Mouse (Mus musculus) heart, embryonic 13.5 days (tissue): Measurements from ENCODE around the gene Rps6kc1. TPM values are rescaled to one million over a fixed set of nuclear protein-coding genes. Genes with fewer than 3 reads are reported as not detected.

Source experiments
- ATAC-seq: fragments of 200-750 bp; cut with Nextera tagmentation; 2 replicates; pipeline ENCODE4 v1.8.0; 2017; ENCODE audit warnings: moderate TSS enrichment; ENCODE audit not compliant: insufficient number of reproducible peaks, low FRiP score, low TSS enrichment; ENCODE audit errors: extremely low read depth
- H3K27ac ChIP-seq: fragments of 300-500 bp; sonication (generic); replicated peaks from 2 replicates; pipeline ENCODE4 v1.5.1; 2015; ENCODE audit warnings: moderate library complexity, mild to moderate bottlenecking, inconsistent platforms
- H3K27me3 ChIP-seq: fragments of 300-500 bp; sonication (generic); replicated peaks from 2 replicates; pipeline ENCODE4 v1.6.1; 2015; ENCODE audit warnings: mild to moderate bottlenecking, inconsistent platforms
- H3K36me3 ChIP-seq: fragments of 300-500 bp; sonication (generic); 2 replicates; pipeline ENCODE4 v1.6.1; 2015; ENCODE audit warnings: mild to moderate bottlenecking, inconsistent platforms
- H3K4me1 ChIP-seq: fragments of 300-500 bp; sonication (generic); 2 replicates; pipeline ENCODE4 v1.6.1; 2015; ENCODE audit warnings: inconsistent platforms
- H3K4me2 ChIP-seq: fragments of 300-500 bp; sonication (generic); 2 replicates; pipeline ENCODE4 v1.6.1; 2015; ENCODE audit warnings: inconsistent platforms, mild to moderate bottlenecking, moderate library complexity
- H3K4me3 ChIP-seq: fragments of 300-500 bp; sonication (generic); 2 replicates; pipeline ENCODE4 v1.5.1; 2015; ENCODE audit warnings: moderate library complexity, mild to moderate bottlenecking, inconsistent platforms
- H3K9ac ChIP-seq: fragments of 300-500 bp; sonication (generic); 2 replicates; pipeline ENCODE4 v1.6.1; 2015; ENCODE audit warnings: inconsistent platforms, mild to moderate bottlenecking, moderate library complexity
- H3K9me3 ChIP-seq: fragments of 300-500 bp; sonication (generic); 2 replicates; pipeline ENCODE4 v1.6.1; 2016; ENCODE audit warnings: inconsistent platforms
- WGBS: fragments of 180-500 bp; shearing (Covaris S2); methylation state at CpG from one replicate; pipeline ENCODE4 v1.1.7; 2015; ENCODE audit warnings: mixed read lengths; 5-methylcytosine and 5-hydroxymethylcytosine counted together
- polyA plus RNA-seq: library from polyadenylated mRNA; unstranded; fragments of >200 nt; fragmentation: Nextera tagmentation; extraction: Ambion mirVana; gene quantifications from 2 replicates; pipeline ENCODE4 v1.2.1, GENCODE M21; 2015

Gene Rps6kc1
- polyA plus RNA-seq, 1 experiment from 2014 or later, result 8.3 TPM

DNA sequence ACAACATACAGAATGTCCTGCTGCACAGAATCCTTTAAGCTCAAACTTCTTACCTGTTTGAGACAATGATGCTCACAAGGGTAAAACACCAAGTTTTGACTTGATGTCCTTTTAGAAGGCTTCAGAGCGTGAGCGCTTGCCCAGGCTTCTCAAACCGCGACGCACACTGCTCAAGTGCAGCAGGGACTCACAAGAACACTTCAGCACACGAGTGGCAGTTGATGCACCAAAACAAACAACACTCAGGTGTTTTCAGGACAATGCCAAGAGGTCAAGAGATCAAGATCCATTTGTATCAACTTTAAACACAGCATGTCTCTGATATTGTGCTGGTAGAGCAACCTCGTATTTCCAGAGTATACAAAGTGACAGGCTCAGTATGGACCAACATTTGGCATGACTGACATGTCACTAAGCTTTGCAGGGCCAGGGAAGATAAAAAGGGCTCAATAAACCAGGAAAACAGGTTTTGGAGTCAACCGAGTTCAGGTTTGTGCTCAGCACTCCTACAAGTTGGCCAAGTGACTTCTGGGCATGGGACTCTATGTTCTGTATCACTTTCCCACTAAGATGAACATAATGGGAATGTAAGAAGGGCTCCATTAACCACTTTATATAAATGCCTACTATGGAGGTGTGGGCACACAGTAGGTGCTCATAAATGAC, 78.5 kb downstream of the Rps6kc1 start:
- no peak overlapping the region for H3K9ac ChIP-seq

DNA sequence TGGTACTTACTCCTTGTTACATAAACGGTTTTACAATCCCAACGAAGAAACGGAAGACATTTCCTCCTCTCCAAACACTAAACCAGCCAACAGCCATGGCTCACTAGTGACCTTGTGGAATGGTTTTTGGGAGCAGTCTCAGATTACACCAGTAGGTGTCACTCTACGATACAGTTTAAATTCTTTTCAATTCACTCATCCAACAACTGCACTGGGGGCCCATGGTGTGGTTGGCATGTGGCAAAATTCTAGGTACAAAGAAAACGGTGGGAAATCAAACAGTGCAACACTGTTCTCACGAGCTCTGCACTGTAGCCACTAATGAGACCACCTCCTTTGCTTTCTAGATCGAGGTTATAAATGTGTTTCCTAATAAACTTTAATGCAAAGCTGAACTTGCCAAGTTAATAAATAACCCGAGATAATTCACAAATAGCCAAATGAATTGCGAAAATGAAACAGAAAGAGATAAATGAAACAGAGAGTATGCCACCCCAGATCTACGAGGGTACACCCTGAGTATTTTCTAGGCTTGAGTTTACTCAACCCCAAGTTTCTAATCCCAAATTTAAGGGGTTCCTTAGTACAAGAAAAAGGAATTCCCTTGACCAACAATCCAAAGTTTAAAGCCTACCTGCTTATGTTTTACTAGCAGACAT, 79.6 kb downstream of the Rps6kc1 start:
- no peaks in the 10 kb centered on the region for H3K9me3 ChIP-seq
- H3K4me1 ChIP-seq, result peaks cover 8% of the 10 kb centered on the region; the same call in 1 of the 2 replicates
- H3K27ac ChIP-seq, result no peak overlapping the region
- H3K27me3 ChIP-seq, result no peaks in the 10 kb centered on the region
- no peak overlapping the region for H3K4me2 ChIP-seq
- WGBS, result 48% methylated on average over 10 of the region's 10 CpGs
- H3K9ac ChIP-seq, result no peak overlapping the region
- no peak overlapping the region for H3K4me3 ChIP-seq
- H3K36me3 ChIP-seq, result peaks cover 13% of the 10 kb centered on the region; the same call in 1 of the 2 replicates
- no peak for ATAC-seq

More for the DNA sequence above, 78.5 kb downstream of the Rps6kc1 start:
- Histone ChIP-seq H3K27me3 (no peaks in the 10 kb centered on the region), H3K4me2 (no peak overlapping the region), H3K4me1 (peaks cover 8% of the 10 kb centered on the region; the same call in 1 of the 2 replicates), H3K9me3 (no peaks in the 10 kb centered on the region), H3K27ac (no peak overlapping the region), H3K36me3 (peaks cover 7% of the 10 kb centered on the region; the same call in 1 of the 2 replicates), H3K4me3 (no peak overlapping the region)
- WGBS, result 81% methylated on average over 8 of the region's 8 CpGs
- ATAC-seq, result no peak

DNA sequence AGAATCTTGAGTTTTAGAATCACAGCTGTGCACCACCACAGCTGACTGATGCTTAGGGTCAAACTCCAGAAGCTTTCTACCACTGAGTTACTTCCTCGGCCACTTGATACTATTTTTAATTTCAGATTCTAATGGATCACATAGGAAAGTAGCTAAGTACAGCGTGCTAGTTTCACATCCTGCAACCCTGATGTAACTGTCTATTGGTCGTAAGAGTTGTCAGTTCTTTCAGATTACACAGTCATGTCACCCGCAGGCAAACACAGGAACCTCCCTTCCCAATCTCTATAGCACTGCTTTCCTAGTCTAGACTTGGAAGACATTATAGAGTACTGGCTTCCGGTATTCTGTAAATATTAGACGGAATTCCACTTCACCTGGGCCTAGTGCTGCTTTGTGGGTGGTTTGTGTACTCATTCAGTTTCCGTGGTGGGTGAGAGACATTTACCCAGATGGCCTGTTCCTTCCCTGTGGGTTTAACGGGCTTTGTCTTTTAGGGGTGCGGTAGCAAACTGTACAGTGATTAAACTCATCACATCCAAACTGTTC, 85.0 kb downstream of the Rps6kc1 start:
- Histone ChIP-seq H3K4me2 (no peak overlapping the region), H3K27me3 (no peaks in the 10 kb centered on the region), H3K9ac (no peak overlapping the region), H3K4me1 (peaks cover 37% of the 10 kb centered on the region), H3K9me3 (no peaks in the 10 kb centered on the region), H3K36me3 (peaks cover 7% of the 10 kb centered on the region; the same call in 1 of the 2 replicates), H3K27ac (no peak overlapping the region), H3K4me3 (no peak overlapping the region)
- no peak for ATAC-seq
- WGBS, result 70% methylated on average over 9 of the region's 9 CpGs

DNA sequence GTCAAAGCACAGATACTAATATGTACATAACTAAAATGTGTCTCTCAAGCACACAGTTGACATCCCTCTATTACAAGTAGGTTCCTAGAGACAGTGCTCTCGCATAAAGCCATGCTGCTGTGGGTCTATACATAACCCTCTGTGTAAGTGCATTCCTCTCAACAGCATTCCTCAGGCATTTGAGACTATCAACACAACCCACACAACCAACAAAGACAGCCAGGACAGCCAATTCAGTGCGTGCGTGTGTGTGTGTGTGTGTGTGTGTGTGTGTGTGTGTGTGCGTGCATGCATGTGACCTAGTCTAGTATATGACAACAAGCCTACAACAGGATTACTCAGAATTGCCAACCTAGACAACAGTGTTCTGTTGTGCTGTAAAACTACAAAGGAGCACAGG, 87.8 kb downstream of the Rps6kc1 start:
- Histone ChIP-seq H3K4me1 (peaks cover 64% of the 10 kb centered on the region), H3K9ac (peak overlapping the region; percentile 47; the same call in 1 of the 2 replicates), H3K27ac (peak overlapping the region; percentile 56), H3K9me3 (no peaks in the 10 kb centered on the region), H3K4me2 (no peak overlapping the region), H3K27me3 (no peaks in the 10 kb centered on the region), H3K36me3 (peaks cover 7% of the 10 kb centered on the region; the same call in 1 of the 2 replicates), H3K4me3 (no peak overlapping the region)
- ATAC-seq, result no peak
- WGBS, result 36% methylated on average over 4 of the region's 4 CpGs

DNA sequence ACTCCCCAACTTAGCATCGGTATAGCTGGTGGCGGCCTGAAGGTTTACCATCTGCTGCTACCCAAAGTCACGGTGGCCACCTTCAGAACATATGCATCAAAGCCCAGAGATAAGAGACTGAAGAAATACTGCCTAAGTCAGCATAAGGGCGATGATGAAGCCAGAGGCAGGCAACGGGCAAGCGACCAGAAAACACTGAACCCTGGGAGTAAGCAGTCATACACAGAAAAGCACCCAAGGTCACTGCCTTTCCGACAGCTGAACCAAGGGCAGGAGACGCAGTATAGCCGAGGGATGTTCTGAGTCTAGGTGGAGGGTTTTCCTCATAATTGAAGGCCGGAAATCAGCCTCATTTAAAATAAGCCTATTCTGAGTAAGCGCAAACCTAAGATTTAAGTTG, 95.4 kb downstream of the Rps6kc1 start:
- Histone ChIP-seq H3K4me1 (peaks cover 79% of the 10 kb centered on the region), H3K27me3 (no peaks in the 10 kb centered on the region), H3K27ac (0 out of 2 replicates have a peak overlapping the region, but pooled peaks have one; percentile 3), H3K4me3 (no peak overlapping the region), H3K36me3 (no peaks in the 10 kb centered on the region), H3K9ac (no peak overlapping the region), H3K9me3 (no peaks in the 10 kb centered on the region), H3K4me2 (no peak overlapping the region)
- WGBS, result 65% methylated on average over 11 of the region's 11 CpGs
- no peak for ATAC-seq

DNA sequence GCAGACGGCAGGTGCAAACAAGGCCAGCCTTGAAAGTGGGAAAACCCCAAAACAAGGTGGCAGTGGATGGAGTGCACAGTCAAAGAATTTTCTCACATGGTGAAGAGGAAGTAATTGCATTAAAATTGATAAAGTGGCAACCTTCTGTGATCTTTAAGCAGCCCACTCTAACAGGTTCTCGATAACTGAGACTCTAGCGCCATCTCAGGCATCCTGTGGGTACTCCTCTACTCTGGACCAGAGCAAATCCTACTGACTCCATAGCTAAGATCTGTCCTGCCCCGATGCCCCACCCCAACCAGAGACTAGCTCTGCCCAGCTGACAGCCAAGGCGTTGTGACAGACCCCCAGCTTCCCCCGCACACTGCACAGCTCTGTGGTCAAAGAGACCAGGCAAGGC, 101.2 kb downstream of the Rps6kc1 start:
- Histone ChIP-seq H3K9ac (no peak overlapping the region), H3K27ac (no peak overlapping the region), H3K36me3 (peaks cover 22% of the 10 kb centered on the region), H3K27me3 (no peaks in the 10 kb centered on the region), H3K4me3 (no peak overlapping the region), H3K4me1 (peaks cover 38% of the 10 kb centered on the region), H3K9me3 (no peaks in the 10 kb centered on the region), H3K4me2 (no peak overlapping the region)
- WGBS, result 71% methylated on average over 6 of the region's 6 CpGs
- no peak for ATAC-seq

DNA sequence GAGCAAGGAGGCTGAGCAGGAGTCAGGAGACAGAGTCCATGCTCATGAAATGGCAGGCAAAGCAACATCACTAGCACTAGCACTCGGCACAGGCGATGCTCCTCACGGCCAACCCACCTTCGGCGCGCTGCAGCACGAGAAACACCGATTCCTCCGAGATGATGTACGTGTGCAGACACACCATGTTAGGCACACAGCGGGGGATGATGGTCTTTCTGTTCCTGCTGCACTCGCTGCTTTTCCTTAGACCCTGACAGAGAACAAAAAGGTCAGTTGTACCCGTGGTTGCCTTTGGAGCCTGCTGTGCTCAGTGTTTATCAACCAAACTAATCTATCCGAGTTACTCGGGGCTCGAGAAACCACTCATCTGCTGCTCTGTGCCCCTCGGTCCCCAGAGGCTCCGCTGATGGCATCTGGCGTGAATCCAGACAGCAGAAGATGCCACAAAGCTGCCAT, 102.8 kb downstream of the Rps6kc1 start:
- ATAC-seq, result no peak
- 59% methylated on average over 19 of the region's 19 CpGs for WGBS
- no peak overlapping the region for H3K27ac ChIP-seq
- no peak overlapping the region for H3K9ac ChIP-seq
- no peaks in the 10 kb centered on the region for H3K9me3 ChIP-seq
- no peak overlapping the region for H3K4me2 ChIP-seq
- H3K36me3 ChIP-seq, result peaks cover 22% of the 10 kb centered on the region
- H3K27me3 ChIP-seq, result no peaks in the 10 kb centered on the region
- H3K4me3 ChIP-seq, result no peak overlapping the region
- H3K4me1 ChIP-seq, result peaks cover 26% of the 10 kb centered on the region

DNA sequence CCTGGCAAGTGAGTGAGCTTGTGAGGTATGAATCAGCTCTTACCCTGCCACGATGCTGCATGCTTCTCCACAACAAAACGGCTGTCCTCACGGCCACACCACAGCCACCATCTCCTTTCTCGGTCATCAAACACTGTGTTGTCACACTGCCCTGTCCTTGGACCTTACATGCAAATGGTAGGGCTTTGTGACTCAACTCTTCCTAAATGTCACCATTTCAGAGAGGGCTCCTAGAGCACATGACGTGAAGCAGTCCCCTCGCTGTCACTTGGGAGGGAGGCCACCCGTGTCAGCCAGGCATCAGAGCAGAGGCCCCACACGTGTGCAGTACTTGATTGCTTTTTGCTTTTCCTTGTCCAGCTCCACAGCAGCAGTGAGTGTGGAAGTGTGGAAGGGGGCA, 104.8 kb downstream of the Rps6kc1 start:
- H3K27ac ChIP-seq, result no peak overlapping the region
- H3K9ac ChIP-seq, result no peak overlapping the region; the same call in 1 of the 2 replicates
- H3K36me3 ChIP-seq, result peaks cover 32% of the 10 kb centered on the region
- H3K4me3 ChIP-seq, result no peak overlapping the region
- no peak overlapping the region for H3K4me2 ChIP-seq
- no peak for ATAC-seq
- H3K9me3 ChIP-seq, result no peaks in the 10 kb centered on the region
- no peaks in the 10 kb centered on the region for H3K27me3 ChIP-seq
- 62% methylated on average over 8 of the region's 8 CpGs for WGBS
- H3K4me1 ChIP-seq, result peaks cover 12% of the 10 kb centered on the region

DNA sequence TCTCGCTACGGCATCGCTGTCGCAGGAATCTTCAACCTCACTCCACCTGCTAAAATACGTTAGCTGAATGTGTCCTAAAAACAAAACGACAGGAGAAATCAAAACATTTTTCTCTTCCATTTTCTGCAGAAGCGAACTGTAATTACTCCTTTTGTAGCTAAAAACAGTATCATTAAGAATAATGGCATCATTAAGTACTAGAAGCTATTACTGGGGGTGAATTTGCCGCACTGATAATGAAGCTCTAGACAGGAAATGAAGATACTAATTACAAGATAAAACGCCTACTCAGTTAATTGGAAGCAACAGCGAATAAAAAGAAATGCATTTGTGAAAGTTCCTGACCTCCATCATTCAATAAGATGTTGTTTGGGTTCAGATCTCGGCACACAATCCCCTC, 112.9 kb downstream of the Rps6kc1 start:
- no peaks in the 10 kb centered on the region for H3K27me3 ChIP-seq
- H3K4me1 ChIP-seq, result peaks cover 8% of the 10 kb centered on the region
- no peak for ATAC-seq
- WGBS, result 88% methylated on average over 11 of the region's 11 CpGs
- H3K9me3 ChIP-seq, result no peaks in the 10 kb centered on the region
- no peak overlapping the region for H3K27ac ChIP-seq
- H3K9ac ChIP-seq, result no peak overlapping the region
- peaks cover 44% of the 10 kb centered on the region for H3K36me3 ChIP-seq
- no peak overlapping the region for H3K4me3 ChIP-seq
- no peak overlapping the region for H3K4me2 ChIP-seq

DNA sequence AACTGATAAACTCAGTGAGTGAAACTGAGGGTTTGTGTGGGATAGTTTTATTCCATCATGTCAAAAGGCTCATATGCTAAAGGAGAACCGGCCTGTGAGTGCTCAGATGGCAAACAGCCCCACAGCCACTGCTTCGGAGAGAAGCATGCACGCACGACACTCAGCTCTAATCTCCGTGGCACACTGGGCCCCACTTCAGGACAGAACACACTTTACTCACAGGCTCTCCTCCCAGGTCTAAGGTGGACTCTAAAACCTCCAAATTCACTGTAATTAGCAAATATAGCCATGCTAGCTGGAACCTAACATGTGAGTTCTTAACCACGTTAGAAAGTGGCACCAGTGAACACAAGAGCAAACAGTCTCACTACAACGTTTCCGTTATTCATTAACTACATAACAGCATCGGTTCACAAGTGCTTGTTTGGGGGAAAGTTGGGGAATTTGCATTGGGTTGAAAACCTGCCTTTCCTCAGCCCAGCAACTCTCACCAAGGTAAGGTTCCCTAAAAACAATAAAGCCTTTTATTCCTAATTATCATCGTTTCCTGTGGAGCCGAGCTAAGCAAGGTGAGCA, 114.0 kb downstream of the Rps6kc1 start:
- no peak for ATAC-seq
- no peak overlapping the region for H3K4me2 ChIP-seq

DNA sequence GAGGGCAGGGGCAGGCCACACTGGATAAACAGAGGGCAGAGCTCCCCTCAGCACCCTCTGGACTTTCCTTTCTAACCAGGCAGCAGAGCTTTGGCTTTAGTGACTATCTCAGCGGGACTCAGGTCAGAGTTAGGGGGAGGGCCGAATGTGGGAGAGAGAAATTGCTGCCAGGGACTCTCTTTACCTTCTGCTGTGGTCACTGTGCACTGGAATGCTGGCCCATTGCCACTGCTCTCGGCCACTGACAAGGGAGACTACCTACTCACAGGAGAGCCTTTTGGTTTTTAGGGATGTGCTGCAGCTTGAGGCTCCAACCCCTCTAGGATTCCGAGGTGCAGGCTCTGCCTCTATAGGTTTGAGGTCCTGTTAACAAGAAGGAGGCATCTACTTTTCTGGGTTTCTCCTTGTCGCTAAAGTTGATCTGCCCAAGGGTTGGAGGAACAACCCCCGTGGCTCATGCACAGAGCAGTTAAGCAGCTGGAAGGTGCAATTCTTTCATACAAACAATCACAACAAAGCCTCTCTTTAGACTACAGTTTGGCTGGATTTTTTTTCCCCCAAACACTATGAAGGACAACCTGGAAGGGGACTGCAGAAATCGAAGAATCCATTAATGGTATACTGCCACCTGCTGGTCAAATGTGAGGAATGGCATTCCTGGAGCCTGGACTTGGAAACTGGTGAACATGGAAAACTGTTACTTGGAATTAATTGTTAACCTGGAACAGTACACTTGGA, 114.7 kb downstream of the Rps6kc1 start:
- Histone ChIP-seq H3K9ac (peak overlapping the region; percentile 34), H3K9me3 (no peaks in the 10 kb centered on the region), H3K4me1 (peaks cover 8% of the 10 kb centered on the region), H3K27me3 (no peaks in the 10 kb centered on the region), H3K36me3 (peaks cover 35% of the 10 kb centered on the region), H3K4me2 (no peak overlapping the region), H3K4me3 (no peak overlapping the region), H3K27ac (peak overlapping the region; percentile 37; the same call in 1 of the 2 replicates)
- WGBS, result 41% methylated on average over 7 of the region's 7 CpGs
- no peak for ATAC-seq

More for the DNA sequence above, 114.0 kb downstream of the Rps6kc1 start:
- no peak overlapping the region for H3K9ac ChIP-seq
- H3K27ac ChIP-seq, result no peak overlapping the region
- H3K36me3 ChIP-seq, result peaks cover 35% of the 10 kb centered on the region
- no peaks in the 10 kb centered on the region for H3K9me3 ChIP-seq
- WGBS, result 71% methylated on average over 11 of the region's 11 CpGs
- H3K4me1 ChIP-seq, result peaks cover 8% of the 10 kb centered on the region
- no peaks in the 10 kb centered on the region for H3K27me3 ChIP-seq
- H3K4me3 ChIP-seq, result no peak overlapping the region
